Mouse (Mus musculus) mouse embryonic stem cell (cell line): ENCODE data around the gene Fli1.

Experiments used
- in situ Hi-C, 2 experiments: fragments of 300-500 bp; cut with MboI; formaldehyde crosslinking; loops; 1 replicate in 1 of 2; 3 replicates in 1 of 2; pipeline ENCODE4 v1.14.3; 2019 to 2020; ENCODE audit warnings: low sequenced_read_pairs in 2 of 2, low pct_unique_long_range_greater_than_20kb in 1 of 2, mixed read lengths in 1 of 2; ENCODE audit not compliant: unreplicated experiment in 1 of 2

Fli1 gene

DNA sequence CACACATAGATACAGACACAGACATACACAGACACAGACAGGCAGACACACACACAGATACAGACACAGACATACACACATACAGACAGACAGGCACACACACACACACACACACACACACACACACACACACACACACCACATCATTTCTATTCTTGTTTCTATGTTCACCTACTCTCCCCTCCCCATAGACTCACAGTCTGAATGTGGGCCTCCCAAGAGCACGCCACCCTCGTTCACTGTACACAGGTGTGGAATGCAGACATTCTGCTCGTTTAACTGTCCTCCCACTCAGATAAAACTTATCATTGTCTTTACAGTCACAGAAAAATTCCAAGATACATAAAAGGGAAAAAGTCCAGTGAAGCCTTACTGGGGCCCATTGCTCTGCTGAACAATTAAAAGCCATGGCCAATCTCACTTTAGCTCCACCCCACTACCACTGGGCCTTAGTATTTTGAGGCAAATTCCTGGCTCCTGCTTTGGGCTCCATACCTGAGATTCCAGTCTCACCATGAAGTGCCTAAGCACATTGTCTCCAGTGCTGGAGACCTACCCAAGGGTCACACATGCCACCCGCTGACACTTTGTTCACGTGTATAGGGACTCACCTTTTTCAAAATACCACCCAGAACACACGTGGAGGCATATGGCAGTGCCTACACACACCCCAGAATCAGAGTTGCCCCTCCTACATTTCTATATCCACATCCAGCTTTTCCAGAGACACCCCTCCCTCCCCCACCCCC lies 98.0 kb downstream of the Fli1 start:
- in situ Hi-C loops, result no loop called here

DNA sequence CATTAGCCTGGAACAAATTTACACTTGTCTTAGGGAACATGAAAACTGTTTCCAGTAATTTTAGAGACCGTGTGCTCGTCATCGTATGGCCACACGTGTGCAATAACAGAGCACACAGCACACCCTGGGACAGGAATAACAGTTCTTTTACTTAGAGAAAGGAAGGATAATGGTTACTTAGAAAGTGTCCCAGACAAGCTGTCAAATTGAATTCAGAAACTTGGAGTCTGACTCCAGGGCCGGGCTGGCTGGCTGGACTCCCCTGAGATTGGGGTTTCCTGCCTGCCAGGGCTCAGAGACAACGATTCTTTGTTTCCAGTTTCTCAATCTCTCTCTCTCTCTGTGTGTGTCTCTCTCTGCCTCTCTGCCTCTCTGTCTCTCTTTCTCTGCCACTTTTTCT lies 98.8 kb downstream of the Fli1 start:
- in situ Hi-C loops, result no loop called here

DNA sequence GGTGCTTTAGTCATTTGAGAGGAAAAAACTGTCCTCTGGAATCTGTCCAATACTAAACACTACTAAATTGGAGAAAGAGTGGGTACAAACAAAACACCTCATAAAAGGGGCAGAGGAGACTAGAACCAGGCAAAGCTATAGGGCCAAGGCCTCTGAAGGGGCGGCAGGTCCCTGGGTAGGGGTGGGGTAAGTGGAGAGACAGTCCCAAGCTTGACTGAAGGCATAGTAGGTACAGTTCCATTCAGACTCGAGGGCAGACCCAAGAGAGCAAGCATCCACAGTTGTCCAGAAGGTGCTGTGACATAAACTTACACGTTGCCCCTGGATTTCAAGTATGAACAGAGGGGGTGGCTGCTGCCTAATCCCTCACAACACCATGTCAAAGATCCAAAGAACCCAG lies 99.5 kb downstream of the Fli1 start:
- in situ Hi-C loops, result no loop called here

DNA sequence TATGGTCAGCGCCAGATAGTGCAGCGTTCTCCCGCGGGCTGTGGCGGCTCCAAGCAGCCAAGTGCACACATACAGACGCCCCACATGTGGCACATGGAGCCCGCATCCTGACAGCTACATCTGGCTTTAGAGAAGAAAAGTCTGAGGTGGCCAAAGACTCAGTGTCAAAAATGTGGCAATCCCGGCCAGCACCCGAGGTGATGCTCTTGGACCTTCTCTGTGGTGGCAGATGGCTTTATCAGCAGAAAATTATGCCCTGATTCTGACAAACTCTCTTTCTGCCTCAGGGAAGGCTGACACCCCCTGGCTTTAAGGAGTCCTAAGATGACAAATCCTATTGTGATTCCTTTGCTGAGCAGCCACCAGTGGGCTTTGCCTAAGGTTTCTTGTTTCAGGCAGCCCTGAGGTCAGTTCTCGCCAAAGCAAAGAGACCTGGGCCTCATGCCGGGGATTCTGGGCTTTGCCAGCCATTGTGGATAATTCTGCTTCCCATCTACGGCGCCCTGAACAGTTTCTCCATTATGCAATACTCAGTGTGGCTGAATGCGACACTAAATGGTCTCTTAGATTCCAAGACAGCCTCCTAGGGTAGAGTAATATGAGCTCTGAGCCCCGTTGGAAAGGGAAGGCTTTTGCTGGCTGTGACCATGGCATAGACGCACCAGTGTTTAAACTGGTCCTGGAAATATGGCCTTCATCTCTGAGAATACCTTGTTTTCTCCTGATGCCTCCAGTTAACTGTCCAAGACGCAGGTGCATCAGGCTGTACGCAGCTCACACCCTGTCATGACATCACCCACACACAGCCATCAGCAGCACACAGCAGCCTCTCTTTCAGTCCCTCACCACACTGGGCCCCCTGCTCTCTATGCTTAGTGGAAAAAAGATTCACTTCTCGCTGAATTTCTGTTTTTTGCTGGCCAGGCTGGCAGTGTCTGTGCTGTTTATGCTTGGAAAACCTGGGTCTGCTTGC lies 108.1 kb downstream of the Fli1 start:
- in situ Hi-C loops, result no loop called here

DNA sequence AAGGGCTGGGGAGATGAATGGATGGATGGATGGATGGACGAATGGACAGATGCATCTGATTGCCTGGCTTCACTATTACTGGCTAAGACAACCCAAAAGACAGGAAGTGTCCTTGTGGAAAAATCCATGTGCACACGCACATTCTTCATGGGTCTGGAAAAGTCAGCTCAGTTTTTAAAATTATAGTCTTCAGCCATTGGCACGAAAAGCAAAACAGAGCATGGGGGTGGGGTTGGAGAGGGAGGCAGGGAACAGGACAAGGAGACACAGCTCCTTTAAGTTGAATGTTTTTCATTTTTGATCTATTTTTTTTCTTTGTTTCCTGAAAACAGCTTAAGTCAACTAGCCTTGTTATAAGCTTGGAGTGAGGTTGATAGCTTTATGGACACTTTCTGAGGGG lies 111.6 kb downstream of the Fli1 start:
- in situ Hi-C loops, result no loop called here

DNA sequence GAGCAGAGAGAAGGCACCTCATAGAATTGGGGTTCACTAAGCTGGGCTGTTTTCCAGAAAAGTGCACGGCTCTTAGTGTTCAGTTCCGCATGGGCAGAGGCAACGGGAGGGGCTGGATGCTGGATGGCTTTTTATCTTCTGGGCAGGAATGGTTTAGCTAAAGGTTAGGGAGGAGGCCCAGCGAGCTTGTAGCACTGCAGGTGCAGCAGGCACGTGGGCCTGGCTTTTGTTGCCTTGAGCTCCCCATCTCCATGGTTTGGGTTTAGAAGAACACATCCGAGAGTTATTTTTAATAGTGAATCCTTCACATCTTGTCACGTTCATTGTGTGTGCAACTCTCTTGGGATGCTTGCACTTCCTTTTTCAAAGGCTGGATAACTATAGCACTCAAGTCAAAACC lies 117.3 kb downstream of the Fli1 start:
- in situ Hi-C loops, result no loop called here

DNA sequence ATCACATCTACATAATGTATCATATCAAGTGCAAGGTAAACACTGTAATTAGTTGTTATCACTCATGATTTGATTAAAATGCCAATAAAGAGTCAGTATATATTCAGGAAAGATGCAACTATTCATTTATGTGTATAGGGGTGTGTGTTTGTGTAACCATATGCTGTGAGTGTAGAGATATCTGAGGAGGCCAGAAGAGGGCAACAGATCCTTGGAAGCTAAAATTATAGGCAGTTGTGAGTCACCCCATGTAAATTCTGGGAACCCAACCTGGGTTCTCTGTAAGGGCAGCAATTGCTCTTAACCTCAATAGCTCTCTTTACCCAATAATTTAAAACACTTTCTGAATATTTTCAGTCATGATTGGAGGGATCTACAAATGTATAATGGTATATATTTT lies 122.0 kb downstream of the Fli1 start:
- in situ Hi-C loops, result no loop called here

DNA sequence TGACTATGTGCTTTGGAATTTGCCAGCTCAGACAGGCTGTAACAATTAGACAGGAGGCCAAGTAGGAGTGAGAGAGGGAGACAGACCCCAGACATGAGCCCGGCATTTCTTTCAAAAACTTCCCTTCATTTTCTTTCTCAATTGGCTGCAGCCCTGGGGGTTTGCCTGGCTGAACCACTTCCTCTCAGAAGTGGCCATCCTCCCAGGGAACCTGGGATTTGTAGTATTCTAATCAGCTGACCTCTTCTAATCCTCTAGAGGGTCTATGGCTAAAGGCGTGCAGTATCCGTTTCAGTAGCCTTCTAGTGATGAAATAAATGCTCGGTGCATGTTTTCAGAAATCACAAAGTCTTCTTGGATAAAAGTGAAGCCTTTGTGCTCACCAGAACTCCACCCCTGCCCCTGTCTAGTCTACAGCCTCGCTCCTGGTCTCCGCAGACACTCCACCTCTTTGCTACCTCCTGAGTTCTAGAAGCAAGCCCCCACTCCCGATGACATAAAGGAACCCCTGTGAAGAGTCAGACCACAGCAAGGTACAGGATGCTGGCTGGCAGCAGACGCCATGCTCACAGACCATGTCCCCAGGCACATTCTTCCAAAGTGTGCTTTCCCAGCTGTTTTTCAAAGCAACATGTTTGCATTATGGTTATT lies 125.1 kb downstream of the Fli1 start:
- in situ Hi-C loops, result no loop called here

DNA sequence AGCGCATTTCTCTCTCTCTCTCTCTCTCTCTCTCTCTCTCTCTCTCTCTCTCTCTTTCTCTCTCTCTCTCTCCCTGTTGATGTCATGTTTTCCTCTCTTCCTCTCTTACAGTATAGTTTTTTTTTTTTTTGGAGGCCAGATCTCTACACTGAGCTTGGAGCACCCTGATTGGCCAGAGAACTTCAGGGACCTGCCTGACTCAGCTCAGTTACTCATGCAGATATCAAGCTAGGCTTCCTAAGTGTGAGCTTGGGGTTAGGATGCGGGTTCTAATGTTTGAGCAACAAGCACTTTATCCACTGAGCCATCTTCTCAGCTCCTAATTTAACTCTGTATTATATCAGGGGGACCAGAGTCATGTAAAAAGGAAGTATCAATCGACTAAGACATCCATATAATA lies 126.7 kb downstream of the Fli1 start:
- in situ Hi-C loops, result no loop called here

DNA sequence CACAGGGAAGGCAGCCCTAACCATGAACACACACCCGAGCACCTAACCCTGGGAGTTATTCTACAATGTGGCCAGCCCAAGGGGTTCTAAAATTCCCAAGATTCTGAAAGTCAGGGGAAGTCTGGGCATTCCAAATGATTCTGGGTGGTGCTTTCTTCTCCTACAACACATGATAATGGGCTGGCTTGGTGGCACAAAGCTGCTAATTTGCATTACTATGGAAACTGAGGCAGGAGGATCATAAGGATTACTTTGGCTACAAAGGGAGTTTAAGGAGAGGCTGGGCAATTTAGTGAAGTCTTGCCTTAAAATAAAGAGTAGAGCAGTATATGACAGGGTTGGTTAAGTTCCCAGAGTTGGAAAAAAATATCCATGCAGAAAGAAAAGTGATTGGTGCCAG lies 127.7 kb downstream of the Fli1 start:
- in situ Hi-C loops, result no loop called here

DNA sequence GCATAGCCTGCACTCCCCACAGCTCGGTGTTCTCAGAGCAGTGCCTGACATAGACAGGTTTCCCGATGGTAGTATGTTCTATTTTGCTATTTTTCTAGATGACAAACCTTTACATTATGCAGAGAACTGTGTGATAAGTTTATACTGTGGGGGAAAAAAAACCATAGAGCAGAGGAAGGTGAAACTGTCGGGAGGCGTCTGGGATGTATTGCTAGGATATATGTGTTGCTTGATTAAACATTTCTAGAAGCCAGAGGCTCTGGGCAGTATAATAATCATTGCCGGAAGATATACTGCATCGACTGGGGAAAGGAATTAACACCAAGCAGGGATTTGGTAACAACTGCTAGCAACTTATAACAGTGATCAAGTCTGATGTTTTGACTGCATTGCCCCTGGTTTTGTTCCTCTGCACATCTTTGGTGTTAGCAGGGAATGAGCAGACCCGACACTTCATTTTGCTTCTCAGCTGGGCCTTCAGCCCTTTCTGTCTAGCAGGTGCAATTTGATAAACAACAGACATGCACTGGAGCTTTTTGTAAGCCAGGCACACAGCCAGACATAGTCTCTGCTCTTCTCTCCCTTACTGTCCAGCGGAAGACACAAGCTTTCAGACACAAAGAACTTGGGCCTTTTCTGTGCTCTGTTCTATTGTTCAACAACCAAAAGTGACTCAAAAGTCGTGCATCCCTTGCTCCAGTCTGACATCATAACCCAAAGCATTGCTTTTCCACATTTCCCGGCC lies 129.7 kb downstream of the Fli1 start:
- in situ Hi-C loops, result no loop called here

DNA sequence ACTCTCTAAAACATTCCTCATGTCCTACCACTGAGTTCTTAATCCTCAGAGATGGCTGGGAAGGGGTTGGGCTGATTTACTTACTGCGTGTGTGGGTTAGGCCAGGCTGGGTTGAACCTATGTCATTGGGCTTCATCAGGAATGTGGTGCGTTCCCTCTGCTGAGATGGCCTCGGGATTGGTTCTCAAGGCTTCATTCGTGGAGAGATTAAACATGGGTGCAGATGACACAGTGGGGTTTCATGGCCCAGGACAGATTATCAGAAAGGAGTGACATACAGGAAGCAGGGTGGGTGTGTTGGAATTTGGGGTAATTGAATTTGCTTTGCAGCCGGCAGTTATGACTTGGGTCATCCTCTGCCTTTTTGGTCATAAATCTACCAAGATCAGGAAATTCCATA lies 131.2 kb downstream of the Fli1 start:
- in situ Hi-C loops, result no loop called here

DNA sequence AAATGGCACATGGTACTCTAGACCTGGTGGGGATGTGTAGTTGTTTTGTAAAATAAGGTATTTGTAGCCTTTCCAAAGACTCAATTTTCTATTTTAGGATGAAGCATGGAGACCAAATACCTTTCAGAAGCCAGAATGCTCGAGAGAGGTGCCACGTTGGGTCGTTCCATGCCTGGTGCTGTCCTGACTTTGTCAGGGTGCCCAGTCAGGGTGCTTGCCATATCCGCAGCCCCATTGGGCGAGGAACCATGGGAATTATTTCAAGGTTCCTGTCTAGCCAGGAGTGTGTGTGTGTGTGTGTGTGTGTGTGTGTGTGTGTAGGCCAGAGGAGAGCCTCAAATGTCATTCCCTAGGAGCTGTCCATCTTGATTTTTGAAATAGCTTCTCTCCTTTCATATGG lies 132.0 kb downstream of the Fli1 start:
- in situ Hi-C loops, result no loop called here

DNA sequence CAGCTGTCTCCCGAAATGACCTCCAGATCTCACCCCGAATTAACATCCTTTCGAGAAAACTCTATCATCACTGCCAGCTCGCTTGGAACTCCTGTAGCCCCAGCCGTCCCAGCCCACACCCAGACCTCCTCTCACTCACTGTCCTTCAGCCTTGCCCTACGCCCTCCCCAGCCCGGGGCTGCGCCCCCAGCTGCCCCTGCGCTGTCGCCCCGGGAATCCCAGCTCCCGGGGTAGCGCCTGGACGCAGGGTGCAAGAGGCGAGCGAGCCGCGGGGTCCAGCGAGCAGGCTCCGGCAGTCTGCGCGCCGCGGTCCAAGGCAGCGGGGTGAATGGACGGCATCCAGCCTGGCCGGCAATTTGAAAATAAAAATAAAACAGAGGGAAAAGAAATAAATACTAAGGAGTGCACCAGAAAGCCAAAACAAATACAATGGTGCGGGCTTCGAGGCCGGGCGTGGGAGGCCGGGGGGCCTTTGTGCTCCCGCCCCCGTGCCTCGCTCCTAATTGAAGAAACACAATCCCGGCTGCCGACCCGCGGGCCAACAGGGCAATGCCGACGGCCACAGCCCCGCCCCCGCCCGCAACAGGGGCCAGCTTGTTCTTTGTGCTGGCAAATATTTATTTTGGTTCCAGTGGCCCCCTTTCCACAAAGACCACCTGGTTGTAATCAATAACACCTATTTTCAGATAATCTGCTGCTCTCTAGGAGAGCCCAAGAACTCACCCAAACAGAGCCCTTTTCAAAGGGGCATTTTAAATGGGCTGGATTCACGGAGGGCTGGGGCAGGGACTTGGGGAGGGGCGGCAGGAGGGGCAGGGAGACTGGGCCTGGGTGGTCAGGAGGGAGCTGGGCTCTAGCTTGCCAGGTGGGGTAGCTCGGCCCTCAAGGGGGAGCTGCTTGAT lies 133.3 kb downstream of the Fli1 start:
- in situ Hi-C loops, result loop anchor here (5.0 to 10.0 kb wide), 3 partner anchors 48 to 685 kb away; partner anchors contain the start of gene Fli1 (in 1 of the 2)

DNA sequence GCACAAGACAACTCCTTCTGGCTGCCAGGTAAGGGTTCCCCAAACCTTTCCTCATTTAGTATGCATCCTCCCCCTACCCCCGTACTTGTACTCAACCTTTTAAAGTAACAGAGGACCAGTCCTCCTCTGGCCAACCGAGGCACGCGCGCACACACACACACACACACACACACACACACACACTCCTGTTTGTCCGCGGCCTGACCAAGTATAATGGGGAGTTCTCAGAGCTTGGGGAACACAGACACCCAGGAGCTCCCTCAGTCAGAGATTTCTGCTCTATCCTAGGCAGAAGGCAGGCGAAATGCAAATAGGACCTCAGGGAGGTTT lies 134.0 kb downstream of the Fli1 start:
- in situ Hi-C loops, result loop anchor here (5.0 to 10.0 kb wide), 3 partner anchors 49 to 686 kb away; partner anchors contain the start of gene Fli1 (in 1 of the 2)

DNA sequence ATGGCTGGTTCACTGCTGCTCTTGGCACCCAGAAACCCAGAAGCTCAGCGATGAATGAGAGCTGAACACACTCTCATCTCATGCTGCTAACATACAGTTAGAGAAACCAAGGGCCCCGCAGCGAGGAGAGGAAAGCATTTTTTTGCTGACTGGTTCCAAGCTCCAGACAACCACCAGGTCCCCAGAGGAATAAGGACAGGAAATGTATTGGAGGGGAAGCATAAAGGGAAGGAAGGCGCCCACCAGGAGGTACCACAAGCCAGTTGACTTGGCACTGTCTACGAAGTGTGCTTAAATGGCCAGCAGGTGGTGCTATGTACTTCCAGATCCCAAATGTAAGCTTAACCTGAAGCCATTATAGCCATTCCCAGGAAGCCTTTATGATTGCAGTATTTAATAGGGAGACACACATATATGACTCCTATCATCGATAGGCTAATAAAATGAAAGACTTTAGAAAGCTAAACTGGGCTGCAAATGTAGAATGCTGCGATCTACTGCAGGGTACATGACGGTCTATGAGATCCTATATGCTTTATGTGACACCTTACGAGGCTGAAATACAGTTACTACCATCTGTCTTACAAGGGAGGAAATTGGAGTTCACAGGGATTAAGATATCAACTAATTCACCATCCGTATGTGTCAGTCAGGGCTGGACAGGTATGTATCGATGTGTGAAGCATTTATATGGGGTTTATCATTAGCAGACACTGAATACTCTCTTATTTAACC lies 137.3 kb downstream of the Fli1 start:
- in situ Hi-C loops, result loop anchor here (5.0 to 10.0 kb wide), 3 partner anchors 52 to 689 kb away; partner anchors contain the start of gene Fli1 (in 1 of the 2)

DNA sequence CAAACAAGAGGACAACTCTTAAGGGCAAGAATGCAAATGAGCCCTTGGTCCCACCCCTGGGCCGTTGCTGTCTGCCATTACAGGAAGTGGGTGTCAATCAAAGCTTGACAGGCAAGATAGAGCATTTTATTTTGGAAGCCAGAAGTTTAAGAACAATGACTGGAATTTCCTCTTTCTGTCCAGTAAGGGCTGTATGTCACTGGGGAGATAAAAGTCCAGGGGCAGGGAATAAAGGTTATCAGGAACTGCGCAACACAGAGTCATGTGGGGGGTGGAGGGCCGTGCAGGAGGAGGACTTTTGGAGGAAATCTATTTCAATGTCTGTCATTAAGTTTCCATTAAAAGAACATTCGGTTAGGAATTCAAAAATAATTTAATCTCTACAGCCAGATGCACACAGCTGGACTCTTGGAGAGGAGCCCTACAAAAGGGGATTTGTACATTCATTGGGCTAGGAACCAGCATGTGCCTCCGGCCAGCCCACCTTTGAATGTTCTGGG lies 141.9 kb downstream of the Fli1 start:
- in situ Hi-C loops, result loop anchor here in 1 of 2 experiments (10.0 kb wide), 1 partner anchor 694 kb away; no protein-coding TSS in a partner anchor
